Mouse (Mus musculus) cerebellum, postnatal 25 days (tissue): ENCODE data around the gene Tas1r3.

ENCODE experiments used
- DNase-seq, 2 experiments: peaks; one replicate each; pipeline ENCODE4 v3.0.0; 2021; ENCODE audit warnings: mixed read lengths in 2 of 2

Tas1r3 gene

GRCm38 (mm10) chr4:155840076-155841002 lies 22.8 kb downstream of the Tas1r3 start:
- DNase-seq: no peak

- peak in 1 of 2 experiments; percentile 44 for DNase-seq
Observed at GRCm38 (mm10) chr4:155839483-155839910, 23.7 kb downstream of the Tas1r3 start, which contains the start of gene Mxra8. Gene Mxra8 (plus strand): TSS chr4:155839680.

- DNase-seq: no peak
Observed at GRCm38 (mm10) chr4:155838187-155839153, 24.7 kb downstream of the Tas1r3 start.

- no peak for DNase-seq
Observed at GRCm38 (mm10) chr4:155837404-155838010, 25.7 kb downstream of the Tas1r3 start.

GRCm38 (mm10) chr4:155833836-155834235 lies 29.3 kb downstream of the Tas1r3 start:
- DNase-seq: peak; percentile 66 to 78

- DNase-seq: no peak
Observed at GRCm38 (mm10) chr4:155833234-155833633, 29.9 kb downstream of the Tas1r3 start.

- no peak for DNase-seq
Observed at GRCm38 (mm10) chr4:155832321-155832720, 30.8 kb downstream of the Tas1r3 start.

GRCm38 (mm10) chr4:155831831-155832230 lies 31.3 kb downstream of the Tas1r3 start:
- DNase-seq: peak in 1 of 2 experiments; percentile 60

GRCm38 (mm10) chr4:155831205-155831766 lies 31.9 kb downstream of the Tas1r3 start, which contains the start of gene Aurkaip1:
Gene Aurkaip1 (plus strand): TSS chr4:155831272.
- DNase-seq: peak; percentile 97 to 98

GRCm38 (mm10) chr4:155830596-155830995 lies 32.6 kb downstream of the Tas1r3 start:
- no peak for DNase-seq

GRCm38 (mm10) chr4:155829866-155830265 lies 33.3 kb downstream of the Tas1r3 start:
- DNase-seq: no peak

GRCm38 (mm10) chr4:155823443-155823842 lies 39.7 kb downstream of the Tas1r3 start:
- DNase-seq: no peak

- DNase-seq: peak in 1 of 2 experiments; percentile 43
Observed at GRCm38 (mm10) chr4:155821025-155821424, 42.1 kb downstream of the Tas1r3 start.

GRCm38 (mm10) chr4:155817533-155817932 lies 45.6 kb downstream of the Tas1r3 start:
- DNase-seq: no peak

GRCm38 (mm10) chr4:155812665-155813181 lies 50.4 kb downstream of the Tas1r3 start:
- no peak for DNase-seq

GRCm38 (mm10) chr4:155811929-155812664 lies 51.1 kb downstream of the Tas1r3 start, which contains the start of gene Ccnl2:
Gene Ccnl2 (plus strand): TSS chr4:155812489.
- peak; percentile 92 to 96 for DNase-seq
